In genomic region chr11:67125361-67125760, GRCm38 (mm10) we compare ENCODE assay signal across 15 mouse cellular contexts. TPM values are rescaled to one million over a fixed set of nuclear protein-coding genes. Genes with fewer than 3 reads are reported as not detected.
A peak's percentile ranks its signal among the peaks of the same experiment; 100 is the strongest.
DNase-seq lines count a peak whose midpoint lies in the region; ATAC-seq and TF ChIP-seq lines count a peak whose summit lies in the region.
"Had no signal": no experiment of that assay in that cellular context is flagged by ENCODE, and none has a peak within 500 bp of the region (broad histone marks: within the 10 kb centered on the region; RNA-seq: fewer than 3 reads in every experiment).

No protein-coding gene starts in this region.

- no peaks in the 10 kb centered on the region for H3K27me3 ChIP-seq in heart, embryonic 10.5 days (ENCODE audit: insufficient read depth, poor library complexity, severe bottlenecking)
- H3K27me3 ChIP-seq: midbrain, embryonic 15.5 days had no signal

- no peaks in the 10 kb centered on the region for H3K36me3 ChIP-seq in heart, embryonic 10.5 days
- H3K36me3 ChIP-seq: hindbrain, embryonic 10.5 days; midbrain, embryonic 15.5 days had no signal

- WGBS in heart, embryonic 10.5 days, result 69% methylated on average over 17 of the region's 17 CpGs

- no peaks in the 10 kb centered on the region for H3K9me3 ChIP-seq in heart, embryonic 10.5 days
- H3K9me3 ChIP-seq: hindbrain, embryonic 10.5 days; midbrain, embryonic 15.5 days had no signal

- no peak overlapping the region for H3K4me3 ChIP-seq in layer of hippocampus, adult 2 months
- no peak overlapping the region for H3K4me3 ChIP-seq in heart, embryonic 10.5 days
- H3K4me3 ChIP-seq: hindbrain, embryonic 10.5 days; midbrain, embryonic 15.5 days had no signal

- peak; percentile 98 for ATAC-seq in frontal cortex, adult (ENCODE audit: low TSS enrichment)
- ATAC-seq: CD4-positive, CD25-positive, alpha-beta regulatory T cell, adult 4 months; midbrain, embryonic 15.5 days had no signal

- no peak for TF ChIP-seq CTCF in layer of hippocampus, adult 2 months (conservative IDR thresholded peaks at IDR 0.05)

- no peak overlapping the region for H3K27ac ChIP-seq in layer of hippocampus, adult 2 months
- H3K27ac ChIP-seq in heart, embryonic 10.5 days, result no peak overlapping the region
- H3K27ac ChIP-seq: hindbrain, embryonic 10.5 days; midbrain, embryonic 15.5 days had no signal

- peak; percentile 8 to 25 for DNase-seq in layer of hippocampus, adult 2 months (ENCODE audit: low spot score in 2 of 2)
- DNase-seq in layer of hippocampus, postnatal 10 days (ENCODE audit: low spot score in 2 of 2), result no peak
- peak; percentile 60 to 87 for DNase-seq in left cerebral cortex, adult 9 months (ENCODE audit: low spot score in 2 of 2)
- DNase-seq in right cerebral cortex, postnatal 10 days (ENCODE audit: low spot score in 2 of 2), result peak; percentile 77 to 87
- DNase-seq in adipocyte (ENCODE audit: low spot score), result no peak
- no peak for DNase-seq in adrenal gland, adult 2 months
- no peak for DNase-seq in heart, embryonic 10.5 days (ENCODE audit: low spot score)
- DNase-seq: heart, adult 18-20 months; lung, adult 2 months; thymus, adult 18-20 months had no signal

- H3K4me1 ChIP-seq in heart, embryonic 10.5 days, result peaks cover 3% of the 10 kb centered on the region; the same call in 1 of the 2 replicates

RNA-seq across cellular contexts. Expression of gene Myh2, which starts 45.5 kb away (rescaled TPM):
- total RNA-seq in layer of hippocampus, adult 2 months (2021), result under 1 TPM; 0.10 to 0.18 TPM
- under 1 TPM; 0.25 to 0.48 TPM for total RNA-seq in layer of hippocampus, postnatal 10 days (2021)
- total RNA-seq in adrenal gland, adult 2 months (2021), result not detected
- 0.03 TPM in 1 of 2 replicates, not detected in the other for polyA plus RNA-seq in adrenal gland, adult 2 months (2012; rRNA removed)
- not detected in 2 replicates for polyA plus RNA-seq in heart, embryonic 10.5 days (2016; fragmentation: Nextera tagmentation; extraction: Ambion mirVana)
- total RNA-seq: heart, adult 18-20 months had no signal
- polyA plus RNA-seq: CD4-positive, CD25-positive, alpha-beta regulatory T cell, adult 4 months; hindbrain, embryonic 10.5 days; small intestine, adult 2 months had no signal

RNA-seq across cellular contexts. Expression of gene Myh3, which starts 47.3 kb away (rescaled TPM):
- total RNA-seq in layer of hippocampus, adult 2 months (2021), result under 1 TPM; 0.67 to 0.91 TPM
- 1 to 10 TPM; 1.1 to 1.5 TPM for total RNA-seq in layer of hippocampus, postnatal 10 days (2021)
- under 1 TPM; 0.06 to 0.14 TPM for total RNA-seq in adrenal gland, adult 2 months (2021)
- not detected in 2 replicates for polyA plus RNA-seq in adrenal gland, adult 2 months (2012; rRNA removed)
- polyA plus RNA-seq in heart, embryonic 10.5 days (2016; fragmentation: Nextera tagmentation; extraction: Ambion mirVana), result 0.04 TPM in 2 replicates

Comparison
In these comparisons a context has a peak if more than half of its experiments do, and no peak if none do; other contexts are left out.
1. DNase-seq: peak in layer of hippocampus, adult 2 months (2 of 2), left cerebral cortex, adult 9 months (2 of 2) and right cerebral cortex, postnatal 10 days (2 of 2); none in layer of hippocampus, postnatal 10 days (0 of 2), adipocyte (single experiment), adrenal gland, adult 2 months (single experiment) and heart, embryonic 10.5 days (single experiment).